In the genomic region with DNA sequence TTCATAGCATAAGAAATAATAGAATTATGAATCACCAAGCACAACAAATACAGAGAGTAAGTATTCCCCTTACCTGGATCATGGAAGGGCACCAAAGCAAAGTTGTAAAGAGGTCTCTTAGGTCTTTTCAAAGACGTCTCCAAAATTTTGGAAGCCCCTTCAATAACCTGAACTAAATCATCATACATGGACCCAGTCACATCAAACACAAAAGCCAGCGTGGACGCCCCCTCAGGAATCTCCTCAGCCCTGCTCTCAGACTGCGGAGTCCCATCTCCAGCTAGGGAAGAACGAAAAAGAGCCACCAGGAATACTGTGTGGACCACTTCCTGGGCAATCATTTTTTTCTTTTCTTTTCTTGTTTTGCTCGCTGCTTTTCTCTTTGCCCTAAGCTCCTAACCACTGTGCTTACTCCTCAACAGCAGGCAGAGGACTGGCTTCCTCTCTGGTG, we compare ENCODE assay signal across 8 mouse cellular contexts. TPM values are rescaled to one million over a fixed set of nuclear protein-coding genes. Genes with fewer than 3 reads are reported as not detected.
A peak's percentile ranks its signal among the peaks of the same experiment; 100 is the strongest.
DNase-seq lines count a peak whose midpoint lies in the region; ATAC-seq and TF ChIP-seq lines count a peak whose summit lies in the region.

No protein-coding gene starts in this region.

- ATAC-seq in CD4-positive, CD25-positive, alpha-beta regulatory T cell, adult 4 months, result peak; percentile 44
- peak; percentile 5 for ATAC-seq in granulocyte monocyte progenitor cell, adult 5-6 weeks (replicated peaks; ENCODE audit: poor library complexity, severe bottlenecking)

- intact Hi-C loops in gastrocnemius, adult 2 months (cut with DNase I), result no loop called here
- intact Hi-C loops in left cerebral cortex, postnatal 36 days (cut with DNase I), result no loop called here

- no peak for TF ChIP-seq CTCF in gastrocnemius, adult 2 months (IDR thresholded peaks at IDR 0.05)

- no peak for DNase-seq in gastrocnemius, adult 2 months
- no peak for DNase-seq in gastrocnemius, adult 8-10 months (ENCODE audit: low spot score in 2 of 2)
- DNase-seq in lung, postnatal 10 days, result peak; percentile 27
- no peak for DNase-seq in cerebellum, adult 11-12 months
- no peak for DNase-seq in layer of hippocampus, postnatal 25 days (ENCODE audit: extremely low spot score in 1 of 2, low spot score in 1 of 2)
- no peak for DNase-seq in left cerebral cortex, postnatal 36 days (ENCODE audit: low spot score in 2 of 2)

- H3K4me3 ChIP-seq in gastrocnemius, adult 2 months, result peak overlapping the region; percentile 79

- peak overlapping the region; percentile 70 for H3K27ac ChIP-seq in gastrocnemius, adult 2 months

RNA-seq across cellular contexts. Expression of a gene that starts 0.5 kb away (rescaled TPM):
- 1 to 10 TPM; 5.0 to 5.8 TPM for total RNA-seq in gastrocnemius, adult 2 months (2021)
- total RNA-seq in gastrocnemius, adult 8-10 months (2022), result 1 to 10 TPM; 6.5 to 8.5 (median 6.9) TPM
- polyA plus RNA-seq in CD4-positive, CD25-positive, alpha-beta regulatory T cell, adult 4 months (2017; shearing (Covaris generic)), result not detected
- not detected in 2 replicates for total RNA-seq in granulocyte monocyte progenitor cell, adult 5-6 weeks (2014; fragmentation: Nextera tagmentation)
- total RNA-seq in granulocyte monocyte progenitor cell, adult 5-6 weeks (2017), result 0.22 TPM in 1 of 2 replicates, not detected in the other
- 1 to 10 TPM; 2.9 to 3.8 TPM for total RNA-seq in layer of hippocampus, postnatal 25 days (2021)
- total RNA-seq in left cerebral cortex, postnatal 36 days (2021), result 1 to 10 TPM; 1.9 to 2.2 TPM
